Mouse (Mus musculus) ovary, postnatal 14 days (tissue): ENCODE measurements around the gene Ina.
"Not testable (repeated sequence)": the region's sequence is repeated elsewhere in the genome, so short reads cannot be mapped to it uniquely, and the experiment has no call there.

Experiments
- DNase-seq: peaks from one replicate; pipeline ENCODE4 v3.0.0; 2022; ENCODE audit warnings: low spot score

Ina gene

DNA sequence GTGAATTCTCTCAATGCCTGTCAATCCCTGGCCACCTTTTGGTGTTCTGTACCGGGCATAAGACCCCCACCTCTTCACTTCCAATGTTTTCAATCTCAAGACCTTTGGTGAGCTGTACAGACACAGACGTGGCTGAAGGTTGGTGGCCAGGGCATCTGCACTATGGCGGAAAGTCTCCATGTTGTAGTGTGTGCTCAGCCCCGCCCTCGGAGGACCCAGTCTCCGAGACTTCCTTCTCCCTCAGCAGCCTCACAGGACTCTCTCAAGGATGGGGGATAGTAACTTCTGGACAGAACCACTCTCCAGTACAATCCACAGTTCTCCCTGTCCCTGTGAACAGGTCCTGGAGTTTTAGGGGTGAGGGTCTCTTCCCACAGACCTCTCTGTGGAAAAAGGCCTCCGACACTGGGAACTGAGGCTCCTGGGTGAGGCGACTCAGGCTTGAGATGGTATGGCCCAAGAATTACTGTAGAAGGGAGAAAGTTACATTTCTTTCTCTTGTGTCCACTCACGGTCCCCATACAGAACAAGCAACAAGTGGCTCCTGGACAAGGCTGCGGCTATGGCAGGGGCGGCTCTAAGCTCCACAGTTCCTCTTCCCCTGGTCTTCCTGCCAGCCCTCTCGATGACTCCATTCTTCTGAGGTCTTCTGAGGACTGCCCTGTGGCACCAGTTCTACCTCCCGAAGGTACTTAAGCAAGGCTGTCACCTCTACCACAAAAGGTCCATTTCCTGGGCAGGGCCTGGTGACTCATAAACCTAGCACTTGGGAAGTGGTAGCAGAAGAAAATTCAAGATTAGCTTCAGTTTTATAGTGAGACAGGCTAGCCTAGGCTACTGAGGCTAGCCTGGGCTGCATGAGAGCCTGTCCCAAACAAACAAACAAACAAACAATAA lies 29.5 kb upstream of the Ina start:
- DNase-seq: no peak

DNA sequence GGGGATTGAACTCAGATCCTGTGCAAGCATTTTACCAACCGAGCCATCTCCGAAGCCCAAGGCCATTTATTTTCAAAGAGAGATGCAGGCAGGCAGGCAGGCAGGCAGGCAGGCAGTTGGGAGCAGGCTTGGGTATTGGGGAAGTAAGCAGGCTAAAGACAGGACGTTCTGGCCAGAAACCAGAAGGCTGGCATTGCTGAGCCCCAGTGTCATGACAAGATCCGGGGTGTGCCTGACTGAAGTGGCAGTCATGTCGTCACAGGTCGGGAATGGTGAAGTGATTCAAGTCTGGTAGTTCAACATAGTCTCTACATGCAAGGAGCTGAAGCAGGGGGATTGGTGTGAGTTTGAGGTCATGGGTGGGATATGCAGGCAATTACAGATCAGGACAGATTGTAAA lies 26.9 kb upstream of the Ina start:
- no peak for DNase-seq

DNA sequence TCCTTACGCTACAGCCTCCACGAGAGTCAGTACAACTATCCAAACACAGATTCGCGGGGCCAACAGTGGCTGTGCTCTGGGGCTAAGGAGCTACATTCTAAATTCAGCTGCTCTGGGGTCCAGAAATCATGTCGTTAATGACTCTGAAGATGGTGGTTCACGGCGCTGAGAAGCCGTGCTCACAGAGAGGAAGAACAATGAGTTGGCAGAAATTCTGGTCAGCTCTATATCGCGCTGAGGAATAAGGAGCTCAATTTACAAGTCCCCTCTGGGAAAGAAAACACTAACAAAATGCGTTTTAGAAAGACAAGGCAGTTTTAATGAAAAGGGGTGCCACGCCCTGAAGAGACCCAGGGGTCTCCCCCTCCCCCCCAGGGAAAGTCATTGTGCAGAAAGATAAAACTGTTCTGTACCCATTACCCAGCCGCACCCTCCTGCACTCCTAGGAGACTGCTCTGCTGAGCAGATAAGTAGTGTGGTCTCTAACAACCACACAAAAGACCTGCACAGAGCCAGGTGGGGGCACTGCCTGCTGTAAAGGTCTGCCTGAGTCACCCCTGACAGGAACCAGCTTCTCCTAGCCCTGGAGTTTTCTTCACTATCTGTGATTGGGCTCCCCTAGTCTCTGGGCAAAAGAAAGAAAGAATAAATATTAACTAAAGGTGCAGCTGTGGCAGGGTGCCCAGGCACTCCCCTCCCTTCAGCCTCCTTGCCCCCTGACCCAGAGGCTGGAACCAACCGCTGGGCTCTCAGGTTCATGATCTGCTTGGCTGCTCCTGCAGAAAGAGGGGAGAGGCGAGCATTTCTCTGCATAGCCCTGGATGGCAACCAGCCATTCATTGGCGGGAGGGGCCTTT lies 26.0 kb upstream of the Ina start:
- DNase-seq: peak; percentile 46

DNA sequence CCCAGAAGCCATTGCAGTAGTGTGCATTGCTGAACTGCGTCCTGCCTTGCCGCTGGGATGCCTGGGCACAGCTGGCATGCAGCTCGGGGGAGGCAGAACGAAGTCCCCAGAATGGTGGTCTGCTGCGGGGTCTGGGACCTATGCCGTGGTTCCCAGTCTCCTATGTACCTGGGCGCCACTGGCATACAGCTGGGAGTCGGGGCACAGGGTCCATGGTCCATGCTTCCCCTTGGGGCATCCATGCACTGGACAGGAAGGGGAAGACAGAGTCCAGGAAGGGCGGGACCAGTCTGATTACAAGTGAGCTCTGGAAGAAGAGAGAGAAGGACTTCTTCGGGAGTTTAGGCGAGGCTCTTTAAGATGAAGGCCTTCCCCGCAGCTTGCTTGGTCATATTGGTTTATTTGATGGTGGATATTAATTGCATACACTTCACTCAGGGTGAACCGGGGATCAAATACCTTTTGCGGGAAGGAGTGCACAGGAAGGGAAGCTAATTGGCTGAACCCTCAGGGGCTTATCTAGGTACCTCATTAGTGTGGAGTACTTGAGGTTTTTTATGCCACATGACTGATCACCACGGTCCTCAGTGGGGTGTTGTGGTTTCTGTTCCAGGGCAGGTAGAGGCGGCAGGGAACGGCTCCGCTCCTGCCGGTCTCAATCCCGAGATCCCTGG lies 24.9 kb upstream of the Ina start:
- no peak for DNase-seq

DNA sequence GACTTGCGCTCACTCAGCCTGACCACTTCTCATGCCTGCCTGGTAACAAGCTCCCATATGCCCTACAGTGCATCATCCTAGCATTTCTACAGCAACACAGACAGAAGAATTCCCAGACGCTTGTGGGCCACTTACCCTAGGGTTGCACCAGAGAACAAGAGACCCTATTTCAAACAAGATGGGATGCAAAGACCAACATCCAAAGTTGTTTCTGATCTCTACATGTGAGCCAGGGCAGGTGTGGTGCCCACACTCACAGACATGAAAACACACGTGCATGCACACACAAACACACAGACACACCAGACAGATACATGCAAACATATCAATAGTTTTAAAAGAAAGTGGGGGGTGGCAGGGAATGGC lies 24.4 kb upstream of the Ina start:
- no peak for DNase-seq

DNA sequence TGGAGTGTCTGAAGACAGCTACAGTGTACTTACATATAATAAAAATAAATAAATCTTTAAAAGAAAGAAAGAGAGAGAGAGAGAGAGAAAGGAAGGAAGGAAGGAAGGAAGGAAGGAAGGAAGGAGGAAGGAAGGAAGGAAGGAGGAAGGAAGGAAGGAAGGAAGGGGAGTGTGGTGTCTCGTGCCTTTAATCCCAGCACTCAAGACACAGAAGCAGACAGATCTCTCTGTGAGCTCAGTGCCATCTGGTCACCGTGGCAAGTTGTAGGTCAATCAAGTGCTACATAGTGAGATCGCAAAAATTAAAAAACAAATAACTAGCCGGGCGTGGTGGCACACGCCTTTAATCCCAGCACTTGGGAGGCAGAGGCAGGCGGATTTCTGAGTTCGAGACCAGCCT lies 23.9 kb upstream of the Ina start:
- DNase-seq: not testable (repeated sequence)

DNA sequence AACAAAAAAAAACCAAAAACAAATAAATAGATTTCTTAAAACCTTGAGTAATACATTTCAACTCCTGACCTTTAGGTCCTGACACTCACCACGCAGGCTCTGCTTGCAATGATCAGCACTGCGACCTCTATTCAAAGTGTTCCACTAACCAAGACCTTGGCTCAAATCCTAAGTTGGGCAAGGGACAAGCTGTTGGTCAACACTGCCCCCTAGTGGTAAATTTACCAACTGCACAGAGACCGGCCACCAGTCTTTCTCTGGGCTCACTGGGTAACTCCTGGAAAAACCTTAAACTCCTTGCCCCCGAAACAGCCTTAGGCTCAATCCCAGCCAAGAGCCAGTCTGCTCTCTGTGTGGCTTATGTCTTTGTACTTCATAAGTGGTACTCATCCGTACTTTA lies 23.4 kb upstream of the Ina start:
- peak; percentile 90 for DNase-seq

DNA sequence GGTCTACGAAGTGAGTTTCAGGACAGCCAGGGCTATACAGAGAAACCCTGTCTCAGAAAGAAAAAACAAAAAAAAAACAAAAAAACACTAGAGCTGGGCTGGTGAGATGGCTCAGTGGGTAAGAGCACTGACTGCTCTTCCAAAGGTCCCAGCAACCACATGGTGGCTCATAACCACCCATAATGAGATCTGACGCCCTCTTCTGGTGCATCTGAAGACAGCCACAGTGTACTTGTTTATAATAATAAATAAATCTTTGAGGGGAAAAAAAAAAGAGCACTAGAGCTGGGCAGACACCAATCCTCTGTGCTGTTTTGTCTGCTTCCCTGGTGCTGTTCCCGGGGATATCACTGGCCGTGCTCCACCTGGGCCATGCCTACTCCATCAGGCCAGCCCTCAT lies 22.2 kb upstream of the Ina start:
- DNase-seq: not testable (repeated sequence)

DNA sequence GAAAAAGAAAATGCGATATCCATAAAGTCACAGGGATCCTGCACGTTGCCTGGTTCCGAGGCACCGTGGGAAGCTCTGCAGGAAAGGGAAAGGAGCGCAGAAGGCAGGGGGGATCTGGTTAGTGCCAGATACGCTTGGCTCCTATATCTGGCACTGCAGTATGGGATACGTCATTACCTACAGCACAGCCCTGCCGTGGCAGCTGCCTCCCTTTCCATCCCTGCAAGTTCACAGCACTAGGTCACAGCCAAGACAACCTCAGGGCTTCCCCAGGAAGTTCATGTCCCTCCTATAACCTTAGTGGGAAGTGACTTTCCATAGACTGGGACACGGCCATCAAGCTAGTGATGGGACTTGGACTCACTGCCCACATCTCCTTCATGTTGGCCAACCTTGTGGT lies 18.4 kb upstream of the Ina start:
- DNase-seq: no peak

DNA sequence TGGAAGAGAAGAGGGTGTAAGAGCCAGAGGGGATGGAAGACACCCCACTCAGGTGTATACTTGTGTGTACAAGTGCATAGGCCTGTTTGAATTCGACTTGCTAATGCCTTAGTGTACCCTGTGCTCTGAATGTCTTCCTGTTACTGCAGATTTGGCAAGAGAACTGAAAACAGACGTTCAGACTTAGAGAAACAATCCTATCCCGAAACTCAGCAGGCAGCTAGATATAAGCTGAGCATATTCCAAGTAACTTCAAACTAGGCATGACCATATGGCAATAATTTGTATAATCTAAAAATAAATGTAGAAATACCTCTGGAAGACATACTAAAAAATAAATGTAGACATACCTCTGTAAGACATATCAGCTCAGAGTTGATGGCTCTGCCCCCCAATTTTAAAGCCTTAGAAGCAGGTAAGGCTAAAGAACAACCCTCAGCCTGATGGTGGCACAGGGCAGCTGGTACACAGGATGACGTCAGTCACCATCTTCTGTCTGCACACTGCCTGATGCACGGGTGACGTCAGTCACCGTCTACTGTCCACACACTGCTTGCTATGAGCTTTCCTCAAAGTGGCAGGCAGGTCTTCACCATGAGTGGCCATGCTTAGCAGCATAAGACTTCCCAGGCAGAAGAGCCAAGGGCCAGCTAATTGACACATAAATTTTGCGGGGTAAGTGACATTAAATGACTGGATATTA lies 16.2 kb upstream of the Ina start:
- no peak for DNase-seq

DNA sequence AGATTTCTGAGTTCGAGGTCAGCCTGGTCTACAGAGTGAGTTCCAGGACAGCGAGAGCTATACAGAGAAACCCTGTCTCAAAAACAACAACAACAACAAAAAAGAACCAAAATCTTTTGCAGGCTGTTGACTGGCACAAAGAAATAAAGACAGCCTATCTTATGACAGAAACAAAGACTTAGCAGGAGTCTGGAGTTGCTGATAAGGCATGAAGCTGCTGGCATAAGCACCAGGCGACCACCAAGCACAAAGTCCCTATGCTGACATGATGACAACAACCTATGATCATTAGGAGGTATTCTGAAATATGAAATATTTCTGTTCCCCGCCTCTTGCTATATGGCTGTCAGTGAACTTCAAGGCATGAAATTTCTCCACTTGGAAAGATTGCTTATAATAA lies 15.5 kb upstream of the Ina start:
- DNase-seq: no peak

DNA sequence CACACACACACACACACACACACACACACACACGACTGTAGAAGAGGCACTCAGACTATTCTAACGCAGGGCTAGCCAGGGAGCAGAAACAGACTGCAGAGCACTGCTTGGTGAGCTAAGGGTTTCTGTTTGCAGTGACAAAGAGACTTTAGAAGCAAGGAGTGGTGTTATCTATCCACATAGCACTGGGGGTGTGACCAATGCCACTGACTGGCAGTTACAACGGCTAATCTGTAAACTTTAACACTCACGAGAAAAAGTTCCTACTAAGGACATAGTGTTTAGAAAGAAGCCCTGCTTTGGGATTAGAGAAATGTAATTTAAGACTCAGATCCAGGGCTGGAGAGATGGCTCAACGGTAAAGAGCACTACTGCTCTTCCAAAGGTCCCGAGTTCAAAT lies 14.7 kb upstream of the Ina start:
- no peak for DNase-seq

DNA sequence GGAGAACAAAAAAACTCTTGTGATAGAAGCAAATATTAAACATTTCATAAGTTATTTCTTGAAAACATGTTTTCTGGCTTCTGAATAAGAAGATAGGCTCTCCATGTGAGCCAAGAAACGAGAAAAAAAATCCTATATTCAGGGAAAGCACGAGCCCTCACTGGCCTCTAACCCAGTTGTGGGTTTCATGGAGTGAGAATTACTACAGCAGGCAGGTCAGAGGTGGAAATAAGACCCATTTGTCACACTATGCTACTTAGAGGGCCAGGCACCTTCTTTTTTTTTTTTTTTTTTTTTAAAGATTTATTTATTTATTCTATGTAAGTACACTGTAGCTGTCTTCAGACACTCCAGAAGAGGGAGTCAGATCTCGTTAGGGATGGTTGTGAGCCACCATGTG lies 14.1 kb upstream of the Ina start:
- not testable (repeated sequence) for DNase-seq

DNA sequence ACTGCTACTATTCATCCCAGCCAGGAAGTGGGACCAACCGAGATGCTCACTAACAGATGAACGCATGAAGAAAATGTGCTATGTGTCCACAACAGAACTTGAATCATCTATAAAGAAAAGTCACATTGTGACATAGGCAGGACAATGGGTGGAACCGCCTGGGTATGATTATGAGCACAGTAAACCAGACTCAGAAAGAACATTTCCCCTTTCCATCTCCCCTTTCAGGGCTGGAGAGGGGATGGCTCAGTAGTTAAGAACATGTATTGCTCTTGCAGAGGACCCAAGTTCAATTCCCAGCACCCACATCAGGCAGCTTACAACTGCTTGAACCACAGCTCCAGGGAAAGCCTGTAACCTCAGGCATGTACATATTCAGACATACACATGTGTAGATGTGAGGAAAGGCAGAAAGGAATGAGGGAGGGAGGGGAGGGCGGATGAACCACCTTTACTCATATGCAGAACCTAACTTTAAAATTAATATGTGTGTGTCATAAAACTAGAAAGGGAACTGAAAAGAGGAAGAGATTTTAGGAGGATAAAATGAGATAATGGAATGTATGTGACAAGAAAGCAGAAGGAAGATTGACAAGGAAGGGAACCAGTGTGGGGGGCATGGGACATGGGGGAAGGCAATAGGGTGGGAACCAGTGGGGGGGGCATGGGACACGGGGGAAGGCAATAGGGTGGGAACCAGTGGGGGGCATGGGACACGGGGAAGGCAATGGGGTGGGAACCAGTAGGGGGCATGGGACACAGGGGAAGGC lies 10.6 kb upstream of the Ina start:
- no peak for DNase-seq

DNA sequence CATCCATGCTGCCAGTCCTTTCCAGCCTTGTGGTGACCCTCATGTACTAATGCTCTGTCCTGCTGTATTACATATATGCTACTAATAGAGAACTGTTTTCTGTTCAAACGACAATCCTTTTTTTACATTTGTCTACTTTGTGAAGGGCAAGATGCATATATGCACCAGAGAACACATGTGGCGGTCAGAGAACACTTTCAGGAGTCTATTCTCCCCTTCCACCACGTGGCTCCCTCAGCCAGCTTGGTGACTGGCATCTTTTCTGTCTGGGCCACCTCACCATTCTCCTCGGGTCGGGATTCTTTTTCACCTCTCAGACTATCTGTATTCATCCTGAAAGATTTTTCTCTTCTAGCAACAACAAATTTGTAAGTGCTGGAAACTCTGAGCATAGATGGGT lies 8.6 kb upstream of the Ina start:
- no peak for DNase-seq

DNA sequence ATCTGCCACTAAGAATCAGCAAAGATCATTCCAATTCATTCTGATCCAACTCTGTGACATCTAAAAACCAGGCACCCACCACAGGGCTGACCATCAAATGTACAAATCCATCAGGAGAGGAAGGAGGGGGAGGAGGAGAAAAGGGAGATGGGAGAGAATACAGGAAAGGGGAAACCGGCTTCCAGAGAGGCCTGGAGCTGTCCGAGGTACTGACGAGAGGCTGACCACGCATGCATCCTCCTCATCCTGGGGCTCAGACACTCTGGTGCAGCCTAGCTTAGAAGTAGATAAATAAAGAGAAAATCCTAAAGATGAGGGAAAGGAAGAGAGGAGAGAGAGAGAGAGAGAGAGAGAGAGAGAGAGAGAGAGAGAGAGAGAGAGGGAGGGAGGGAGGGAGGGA lies 8.2 kb upstream of the Ina start:
- DNase-seq: peak; percentile 62

DNA sequence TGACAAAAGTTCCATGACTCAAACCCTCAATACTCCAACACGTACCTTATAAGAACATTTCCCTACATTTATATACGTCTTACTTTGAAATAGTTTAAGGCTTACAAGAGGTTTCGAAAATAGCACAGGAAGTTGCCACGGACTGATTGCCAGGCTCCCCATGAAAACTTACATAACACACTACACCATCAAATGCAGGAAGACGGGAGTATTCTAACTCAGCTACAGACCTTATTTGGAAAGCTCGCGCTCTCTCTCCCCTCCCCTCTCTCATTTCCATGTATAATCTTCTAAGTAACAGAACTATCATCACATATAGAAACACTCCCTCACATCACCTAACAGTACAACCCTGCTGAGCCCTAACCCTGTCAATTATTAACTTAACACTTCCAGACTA lies 5.1 kb upstream of the Ina start:
- no peak for DNase-seq

DNA sequence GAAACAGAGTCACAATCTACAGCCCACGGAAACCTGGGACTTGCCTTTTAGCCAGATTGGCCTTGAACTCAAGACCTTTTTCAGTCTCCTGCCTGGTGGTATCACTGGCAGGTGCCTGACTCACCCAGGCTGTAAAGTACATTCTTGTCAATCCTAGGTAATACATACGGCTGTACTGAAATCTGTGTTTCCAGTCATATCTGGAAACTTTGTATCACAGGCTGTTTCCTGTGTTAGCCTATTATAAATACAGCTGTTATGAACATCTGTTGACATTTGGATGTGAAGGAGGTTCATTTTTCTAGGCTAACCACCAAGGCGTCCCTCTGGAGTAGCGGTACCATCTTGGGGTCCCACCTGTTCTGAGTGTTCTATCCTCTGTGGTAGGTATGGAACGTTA lies 4.6 kb upstream of the Ina start:
- no peak for DNase-seq

DNA sequence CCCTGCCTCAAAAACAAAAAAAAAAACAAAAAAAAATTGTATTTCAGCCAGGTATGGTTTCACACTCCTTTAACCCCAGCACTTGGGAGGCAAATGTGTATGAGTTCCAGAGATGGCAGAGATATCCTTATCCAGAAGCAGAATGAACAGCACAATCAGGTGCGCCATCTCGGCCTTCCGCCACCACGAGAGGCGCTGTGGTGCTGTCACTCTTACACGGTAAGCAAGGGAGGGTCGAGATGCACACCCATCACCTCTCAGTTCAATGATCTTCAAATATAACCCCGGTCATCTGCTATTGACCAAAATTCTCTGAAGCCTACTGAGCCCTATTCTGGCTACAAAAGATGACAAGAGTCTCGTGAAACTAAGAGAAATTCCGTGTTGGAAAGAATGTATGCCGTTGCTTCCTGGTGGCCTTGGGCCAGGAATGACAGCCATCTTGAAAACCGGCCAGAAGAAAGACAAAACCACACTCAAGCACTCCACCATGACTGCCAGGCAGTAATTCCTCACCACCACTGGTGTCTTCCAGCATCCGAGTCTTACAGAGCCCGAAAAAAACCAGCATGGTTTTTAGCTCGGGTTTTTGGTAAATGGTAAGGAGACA lies 1.9 kb upstream of the Ina start:
- DNase-seq: no peak

DNA sequence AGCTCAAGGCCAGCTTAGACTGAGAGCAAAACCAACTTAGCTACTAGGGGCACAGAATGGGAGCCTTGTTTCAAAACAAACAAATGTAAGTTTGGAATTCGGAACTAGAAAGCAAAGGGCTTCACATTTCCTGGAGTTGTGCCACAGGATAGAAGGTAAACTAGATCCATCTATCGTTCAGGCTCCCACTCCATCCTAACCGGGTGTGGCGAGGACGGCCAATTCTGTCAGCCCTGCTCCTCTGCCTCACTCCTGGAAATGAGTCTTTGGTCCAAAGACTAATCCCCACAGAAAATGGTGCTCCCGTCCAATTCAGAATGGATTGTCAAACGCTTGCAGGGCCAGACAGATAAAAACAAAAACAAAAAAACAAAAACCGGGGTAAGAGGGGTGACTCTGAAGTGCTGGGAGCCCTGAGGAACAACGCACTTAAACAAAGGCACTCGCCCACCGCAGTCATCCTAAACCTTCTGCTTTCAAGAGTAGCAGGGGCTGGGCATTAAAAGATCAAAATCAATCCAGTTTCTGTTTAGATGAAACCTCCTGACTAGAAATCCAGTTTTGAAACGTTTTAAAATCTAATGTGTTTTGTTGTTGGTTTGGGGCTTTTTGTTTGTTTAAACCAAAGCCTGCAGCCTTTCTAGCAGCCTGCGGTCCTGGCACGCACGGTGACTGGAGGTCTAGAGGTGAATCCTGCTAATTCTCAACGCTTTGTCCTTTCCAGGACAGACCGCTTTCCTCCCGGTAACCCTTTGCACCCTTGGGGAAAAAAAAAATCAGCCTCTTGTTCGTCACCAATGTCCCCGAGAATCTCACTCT lies 949 bp upstream of the Ina start:
- no peak for DNase-seq
